Mouse (Mus musculus) limb, embryonic 13.5 days (tissue): ENCODE data around the gene Ptbp1. TPM values are rescaled to one million over a fixed set of nuclear protein-coding genes. Genes with fewer than 3 reads are reported as not detected.
A peak's percentile ranks its signal among the peaks of the same experiment; 100 is the strongest.

ENCODE experiments used
- ATAC-seq: fragments of 200-750 bp; cut with Nextera tagmentation; 2 replicates; pipeline ENCODE4 v1.8.0; 2017; ENCODE audit warnings: low read depth, moderate number of reproducible peaks, moderate TSS enrichment; ENCODE audit not compliant: low FRiP score
- H3K27ac ChIP-seq: fragments of 300-500 bp; sonication (generic); 2 replicates; pipeline ENCODE4 v1.5.1; 2015; ENCODE audit warnings: inconsistent platforms, mild to moderate bottlenecking, moderate library complexity
- H3K27me3 ChIP-seq: fragments of 300-500 bp; sonication (generic); 2 replicates; pipeline ENCODE4 v1.6.1; 2015; ENCODE audit warnings: mild to moderate bottlenecking, inconsistent platforms
- H3K36me3 ChIP-seq: fragments of 300-500 bp; sonication (generic); 2 replicates; pipeline ENCODE4 v1.6.1; 2015; ENCODE audit warnings: inconsistent platforms, mild to moderate bottlenecking, moderate library complexity
- H3K4me1 ChIP-seq: fragments of 300-500 bp; sonication (generic); 2 replicates; pipeline ENCODE4 v1.6.1; 2015; ENCODE audit warnings: inconsistent platforms
- H3K4me2 ChIP-seq: fragments of 300-500 bp; sonication (generic); replicated peaks from 2 replicates; pipeline ENCODE4 v1.6.1; 2015; ENCODE audit warnings: inconsistent platforms, mild to moderate bottlenecking, moderate library complexity
- H3K4me3 ChIP-seq: fragments of 300-500 bp; sonication (generic); 2 replicates; pipeline ENCODE4 v1.5.1; 2015; ENCODE audit warnings: moderate library complexity, mild to moderate bottlenecking, inconsistent platforms
- H3K9ac ChIP-seq: fragments of 300-500 bp; sonication (generic); 2 replicates; pipeline ENCODE4 v1.6.1; 2015; ENCODE audit warnings: mild to moderate bottlenecking, inconsistent platforms
- H3K9me3 ChIP-seq: fragments of 300-500 bp; sonication (generic); 2 replicates; pipeline ENCODE4 v1.6.1; 2016; ENCODE audit warnings: inconsistent platforms
- WGBS: fragments of 180-500 bp; shearing (Covaris S2); methylation state at CpG from one replicate; pipeline ENCODE4 v1.1.7; 2015; 5-methylcytosine and 5-hydroxymethylcytosine counted together
- polyA plus RNA-seq: library from polyadenylated mRNA; unstranded; fragments of >200 nt; fragmentation: Nextera tagmentation; extraction: Ambion mirVana; gene quantifications from 2 replicates; pipeline ENCODE4 v1.2.1, GENCODE M21; 2015

Ptbp1 gene
- polyA plus RNA-seq, 1 experiment from 2014 or later, result 366 TPM

- no peak for ATAC-seq
- H3K4me2 ChIP-seq, result no peak overlapping the region
- H3K27ac ChIP-seq, result no peak overlapping the region; the same call in 1 of the 2 replicates
- peaks cover 45% of the 10 kb centered on the region for H3K4me1 ChIP-seq
- H3K27me3 ChIP-seq, result no peaks in the 10 kb centered on the region
- H3K36me3 ChIP-seq, result peaks cover 99% of the 10 kb centered on the region
- no peaks in the 10 kb centered on the region for H3K9me3 ChIP-seq
- 84% methylated on average over 23 of the region's 23 CpGs for WGBS
- H3K9ac ChIP-seq, result no peak overlapping the region
- no peak overlapping the region for H3K4me3 ChIP-seq
Measured at GRCm38 (mm10) chr10:79862049-79862788, 8.0 kb downstream of the Ptbp1 start.

- Histone ChIP-seq H3K4me1 (peaks cover 38% of the 10 kb centered on the region), H3K4me2 (no peak overlapping the region), H3K4me3 (no peak overlapping the region), H3K27ac (no peak overlapping the region), H3K9me3 (no peaks in the 10 kb centered on the region), H3K36me3 (peaks cover 96% of the 10 kb centered on the region), H3K27me3 (no peaks in the 10 kb centered on the region), H3K9ac (no peak overlapping the region)
- no peak for ATAC-seq
- WGBS, result 73% methylated on average over 10 of the region's 10 CpGs
Measured at GRCm38 (mm10) chr10:79862925-79863324, 8.7 kb downstream of the Ptbp1 start.

- 45% methylated on average over 10 of the region's 10 CpGs for WGBS
- peak; percentile 34; the same call in 1 of the 2 replicates for ATAC-seq
- H3K4me1 ChIP-seq, result peaks cover 22% of the 10 kb centered on the region
- H3K27ac ChIP-seq, result 0 out of 2 replicates have a peak overlapping the region, but pooled peaks have one; percentile 45
- H3K4me2 ChIP-seq, result no peak overlapping the region
- H3K4me3 ChIP-seq, result no peak overlapping the region
- peaks cover 90% of the 10 kb centered on the region for H3K36me3 ChIP-seq
- H3K9me3 ChIP-seq, result no peaks in the 10 kb centered on the region
- no peak overlapping the region for H3K9ac ChIP-seq
- no peaks in the 10 kb centered on the region for H3K27me3 ChIP-seq
Measured at GRCm38 (mm10) chr10:79864351-79865188, 10.3 kb downstream of the Ptbp1 start.

GRCm38 (mm10) chr10:79865189-79865601 lies 11.0 kb downstream of the Ptbp1 start:
- 0 out of 2 replicates have a peak overlapping the region, but pooled peaks have one; percentile 45 for H3K27ac ChIP-seq
- H3K4me1 ChIP-seq, result peaks cover 16% of the 10 kb centered on the region
- 0 out of 2 replicates have a peak, but pooled peaks have one; percentile 21 for ATAC-seq
- 64% methylated on average over 12 of the region's 12 CpGs for WGBS
- H3K36me3 ChIP-seq, result peaks cover 90% of the 10 kb centered on the region
- H3K9me3 ChIP-seq, result no peaks in the 10 kb centered on the region
- H3K9ac ChIP-seq, result no peak overlapping the region
- H3K4me2 ChIP-seq, result no peak overlapping the region
- no peak overlapping the region for H3K4me3 ChIP-seq
- no peaks in the 10 kb centered on the region for H3K27me3 ChIP-seq

GRCm38 (mm10) chr10:79865801-79866295 lies 11.6 kb downstream of the Ptbp1 start:
- Histone ChIP-seq H3K27ac (0 out of 2 replicates have a peak overlapping the region, but pooled peaks have one; percentile 28), H3K4me1 (peaks cover 11% of the 10 kb centered on the region), H3K9ac (no peak overlapping the region), H3K9me3 (no peaks in the 10 kb centered on the region), H3K27me3 (no peaks in the 10 kb centered on the region), H3K4me3 (no peak overlapping the region), H3K4me2 (no peak overlapping the region), H3K36me3 (peaks cover 87% of the 10 kb centered on the region)
- ATAC-seq, result no peak
- 75% methylated on average over 19 of the region's 19 CpGs for whole genome bisulfite sequencing

GRCm38 (mm10) chr10:79866601-79867000 lies 12.4 kb downstream of the Ptbp1 start:
- H3K9me3 ChIP-seq, result no peaks in the 10 kb centered on the region
- peaks cover 87% of the 10 kb centered on the region for H3K36me3 ChIP-seq
- no peak overlapping the region for H3K27ac ChIP-seq
- 62% methylated on average over 11 of the region's 11 CpGs for WGBS
- no peak overlapping the region for H3K4me3 ChIP-seq
- ATAC-seq, result no peak
- H3K9ac ChIP-seq, result no peak overlapping the region
- no peak overlapping the region for H3K4me2 ChIP-seq
- peaks cover 5% of the 10 kb centered on the region for H3K4me1 ChIP-seq
- H3K27me3 ChIP-seq, result no peaks in the 10 kb centered on the region

- Histone ChIP-seq H3K27ac (no peak overlapping the region), H3K4me3 (no peak overlapping the region), H3K9me3 (no peaks in the 10 kb centered on the region), H3K36me3 (peaks cover 40% of the 10 kb centered on the region), H3K4me2 (no peak overlapping the region), H3K4me1 (peaks cover 22% of the 10 kb centered on the region), H3K27me3 (no peaks in the 10 kb centered on the region), H3K9ac (no peak overlapping the region)
- 93% methylated on average over 8 of the region's 8 CpGs for WGBS
- no peak for ATAC-seq
Measured at GRCm38 (mm10) chr10:79871845-79872244, 17.6 kb downstream of the Ptbp1 start.

- no peaks in the 10 kb centered on the region for H3K27me3 ChIP-seq
Measured at GRCm38 (mm10) chr10:79872862-79873261, 18.6 kb downstream of the Ptbp1 start.

GRCm38 (mm10) chr10:79873313-79873712 lies 19.1 kb downstream of the Ptbp1 start:
- Histone ChIP-seq H3K27me3 (no peaks in the 10 kb centered on the region), H3K9ac (peak overlapping the region; percentile 94), H3K27ac (peak overlapping the region; percentile 86), H3K36me3 (peaks cover 30% of the 10 kb centered on the region), H3K4me2 (peak overlapping the region; percentile 76), H3K4me3 (peak overlapping the region; percentile 79), H3K9me3 (no peaks in the 10 kb centered on the region), H3K4me1 (peaks cover 22% of the 10 kb centered on the region)
- 6% methylated on average over 6 of the region's 6 CpGs for WGBS
- no peak for ATAC-seq

More at GRCm38 (mm10) chr10:79872862-79873261, 18.6 kb downstream of the Ptbp1 start:
- H3K9ac ChIP-seq, result peak overlapping the region; percentile 94
- ATAC-seq, result no peak
- 34% methylated on average over 3 of the region's 3 CpGs for WGBS
- peak overlapping the region; percentile 86; the same call in 1 of the 2 replicates for H3K27ac ChIP-seq
- peaks cover 22% of the 10 kb centered on the region for H3K4me1 ChIP-seq
- H3K36me3 ChIP-seq, result peaks cover 32% of the 10 kb centered on the region
- H3K4me2 ChIP-seq, result peak overlapping the region; percentile 76
- peak overlapping the region; percentile 79 for H3K4me3 ChIP-seq
- H3K9me3 ChIP-seq, result no peaks in the 10 kb centered on the region

- no peaks in the 10 kb centered on the region for H3K9me3 ChIP-seq
- H3K27ac ChIP-seq, result peak overlapping the region; percentile 86
- peaks cover 28% of the 10 kb centered on the region for H3K36me3 ChIP-seq
- H3K4me3 ChIP-seq, result peak overlapping the region; percentile 79
- 2% methylated on average over 26 of the region's 26 CpGs for WGBS
- peak overlapping the region; percentile 76 for H3K4me2 ChIP-seq
- peak overlapping the region; percentile 94 for H3K9ac ChIP-seq
- peaks cover 22% of the 10 kb centered on the region for H3K4me1 ChIP-seq
- H3K27me3 ChIP-seq, result no peaks in the 10 kb centered on the region
- ATAC-seq, result no peak; the same call in 1 of the 2 replicates
Measured at GRCm38 (mm10) chr10:79873715-79874289, 19.6 kb downstream of the Ptbp1 start.

GRCm38 (mm10) chr10:79874290-79874862 lies 20.1 kb downstream of the Ptbp1 start, which contains the start of the genes Prtn3 and Plppr3:
Gene Prtn3, plus strand, starts transcription at chr10:79874476.
Gene Plppr3, minus strand, starts transcription at chr10:79874634.
- H3K4me1 ChIP-seq, result peaks cover 22% of the 10 kb centered on the region
- peak within 1 kb of the TSS; percentile 94 for H3K9ac ChIP-seq
- no peaks in the 10 kb centered on the region for H3K9me3 ChIP-seq
- peak within 1 kb of the TSS; percentile 76 for H3K4me2 ChIP-seq
- WGBS, result 1% methylated on average over 54 of the region's 57 CpGs
- peaks cover 24% of the 10 kb centered on the region for H3K36me3 ChIP-seq
- H3K27me3 ChIP-seq, result no peaks in the 10 kb centered on the region
- peak within 1 kb of the TSS; percentile 79 for H3K4me3 ChIP-seq
- peak; percentile 87 for ATAC-seq
- H3K27ac ChIP-seq, result peak within 1 kb of the TSS; percentile 86
